ENCODE assay signal across 33 mouse cellular contexts in genomic region chr12:101910360-101910759, GRCm38 (mm10).
"Had no signal": no experiment of that assay in that cellular context is flagged by ENCODE, and none has a peak within 500 bp of the region (broad histone marks: within the 10 kb centered on the region; RNA-seq: fewer than 3 reads in every experiment).

No protein-coding gene starts in this region.

- H3K4me3 ChIP-seq: heart, embryonic 12.5 days; hindbrain, embryonic 10.5 days; hindbrain, embryonic 12.5 days; hindbrain, embryonic 13.5 days; hindbrain, embryonic 15.5 days; kidney, embryonic 15.5 days; left cerebral cortex, adult 2 months had no signal

- DNase-seq: heart, postnatal 10 days; heart, postnatal 14 days; heart, postnatal 36 days; heart, postnatal 4 days; kidney, adult 11 months; kidney, adult 18-20 months; kidney, adult 2 months; kidney, adult 8-10 months; kidney, adult 9 months; kidney, postnatal 10 days; kidney, postnatal 14 days; kidney, postnatal 25 days; kidney, postnatal 36 days; kidney, postnatal 4 days; layer of hippocampus, adult 9-11 months; layer of hippocampus, postnatal 36 days had no signal

- H3K9ac ChIP-seq: heart, embryonic 12.5 days; heart, embryonic 13.5 days; heart, embryonic 15.5 days; hindbrain, embryonic 12.5 days; hindbrain, embryonic 13.5 days; hindbrain, embryonic 14.5 days; hindbrain, embryonic 15.5 days; kidney, embryonic 15.5 days had no signal

- H3K27me3 ChIP-seq: heart, embryonic 12.5 days; heart, embryonic 13.5 days; heart, embryonic 15.5 days; hindbrain, embryonic 12.5 days; hindbrain, embryonic 13.5 days; hindbrain, embryonic 15.5 days; kidney, embryonic 15.5 days had no signal

- H3K27ac ChIP-seq: heart, embryonic 13.5 days; heart, embryonic 15.5 days; hindbrain, embryonic 10.5 days; hindbrain, embryonic 12.5 days; hindbrain, embryonic 13.5 days; hindbrain, embryonic 14.5 days; hindbrain, embryonic 15.5 days; hindbrain, postnatal 0 days; kidney, embryonic 15.5 days; kidney, postnatal 0 days; layer of hippocampus, adult 2 months; left cerebral cortex, adult 2 months had no signal

- H3K9me3 ChIP-seq: heart, embryonic 12.5 days; heart, embryonic 13.5 days; heart, embryonic 15.5 days; hindbrain, embryonic 10.5 days; hindbrain, embryonic 12.5 days; hindbrain, embryonic 13.5 days; hindbrain, embryonic 15.5 days; kidney, embryonic 15.5 days had no signal

- H3K4me2 ChIP-seq: heart, embryonic 11.5 days; heart, embryonic 12.5 days; hindbrain, embryonic 12.5 days; hindbrain, embryonic 15.5 days; kidney, embryonic 15.5 days had no signal

- ATAC-seq: hindbrain, embryonic 16.5 days; hindbrain, postnatal 0 days; inflammation-experienced regulatory T-cells, adult 6 months; intestine, embryonic 16.5 days had no signal
